Mouse (Mus musculus) heart, embryonic 16.5 days (tissue): ENCODE measurements around the gene Rps23. TPM values are rescaled to one million over a fixed set of nuclear protein-coding genes. Genes with fewer than 3 reads are reported as not detected.

ENCODE experiments used
- polyA plus RNA-seq: library from polyadenylated mRNA; unstranded; fragments of >200 nt; fragmentation: Nextera tagmentation; extraction: Ambion mirVana; gene quantifications from 2 replicates; pipeline ENCODE4 v1.2.1, GENCODE M21; 2015

The Rps23 gene
- polyA plus RNA-seq, 1 experiment from 2014 or later = 93.9 TPM

Other genes with a start within 250 kb of the Rps23 start
- 0.39 and 0.87 TPM in 2 replicates for gene Atp6ap1l, start 17.6 kb upstream of the Rps23 start, polyA plus RNA-seq